Mouse (Mus musculus) cerebellum, adult 9-10 months (tissue): Measurements from ENCODE around the gene Rxrg.
A peak's percentile ranks its signal among the peaks of the same experiment; 100 is the strongest.

Experiments used
- DNase-seq: peaks from one replicate; pipeline ENCODE4 v3.0.0; 2022

The Rxrg gene

DNA sequence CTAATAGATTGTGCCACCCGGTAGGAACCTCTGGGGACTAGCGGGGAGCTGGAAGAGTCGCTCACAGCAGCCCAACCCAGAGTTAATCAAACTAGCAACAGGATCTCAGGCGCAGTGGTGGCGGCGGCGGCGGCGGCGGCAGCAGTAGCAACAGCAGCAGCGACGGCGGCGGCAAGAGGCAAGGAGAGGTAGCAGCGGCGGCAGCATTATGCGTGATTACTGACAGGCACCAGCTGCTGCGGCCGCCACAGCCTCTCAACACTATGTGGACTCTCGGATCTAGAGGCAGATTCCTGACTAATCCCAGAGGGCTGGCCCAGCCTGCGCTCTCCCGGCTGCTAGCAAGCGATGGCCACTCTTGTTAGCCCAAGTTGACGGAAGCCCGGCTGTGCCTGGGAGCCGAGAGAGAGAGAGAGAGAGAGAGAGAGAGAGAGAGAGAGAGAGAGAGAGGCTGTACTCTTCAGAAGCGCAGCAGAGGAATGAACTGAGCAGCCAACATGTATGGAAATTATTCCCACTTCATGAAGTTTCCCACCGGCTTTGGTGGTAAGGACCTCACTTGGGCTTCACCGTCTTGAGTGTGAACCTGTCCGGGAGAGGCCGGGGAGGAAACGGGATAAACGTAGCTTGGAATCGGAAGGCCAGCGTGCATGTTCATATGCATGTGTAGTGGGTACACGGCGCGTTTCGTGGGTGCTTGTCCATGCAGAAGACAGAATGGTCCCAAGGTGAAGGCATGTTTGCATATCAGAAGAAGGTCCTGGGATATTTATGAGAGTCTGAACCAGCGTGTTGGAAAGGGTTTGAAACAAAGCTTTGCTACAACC, at the start of gene Rxrg:
Rxrg (plus strand) TSS at position 130 of the 827 bp plus-strand sequence.
- DNase-seq, result no peak

DNA sequence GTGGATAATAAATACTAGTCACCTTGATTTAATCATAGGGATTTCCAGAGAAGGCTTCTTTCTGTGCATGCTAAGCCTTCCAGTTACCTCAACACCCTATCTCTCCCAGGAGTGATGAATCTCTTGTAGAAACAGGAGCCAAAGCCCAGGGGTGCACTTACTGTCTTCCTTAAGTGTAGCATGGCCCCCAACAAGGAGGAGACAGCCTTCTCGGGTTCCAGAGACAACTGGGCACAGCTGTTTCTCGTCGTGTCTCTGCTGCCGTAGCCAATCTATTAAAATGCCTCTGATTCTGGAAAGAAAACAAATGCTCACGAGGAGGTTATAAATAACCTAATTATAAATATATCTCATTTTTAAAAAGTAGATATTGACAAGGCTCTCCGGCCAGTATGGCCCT, 48.9 kb upstream of the Rxrg start:
- DNase-seq, result no peak

DNA sequence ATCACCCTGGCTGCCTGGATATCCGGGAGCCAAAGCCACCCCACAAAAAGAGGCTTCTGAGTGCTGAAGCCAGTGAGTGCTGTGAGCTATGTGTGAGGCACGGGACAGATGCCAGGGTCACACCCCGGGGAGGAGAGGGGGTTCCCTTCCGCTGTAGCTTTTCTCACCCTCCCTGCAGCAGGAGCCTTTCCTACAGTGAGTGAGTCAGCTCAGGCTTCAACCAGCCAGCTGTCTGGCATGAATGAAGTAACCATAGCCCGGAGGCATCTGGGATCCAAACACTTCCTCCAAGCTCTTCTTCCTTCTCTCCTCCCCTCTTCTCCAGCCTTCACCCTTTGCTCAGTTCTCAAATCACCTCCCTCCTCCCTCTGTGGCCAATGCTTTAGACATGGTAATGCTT, 46.6 kb upstream of the Rxrg start:
- DNase-seq, result no peak

DNA sequence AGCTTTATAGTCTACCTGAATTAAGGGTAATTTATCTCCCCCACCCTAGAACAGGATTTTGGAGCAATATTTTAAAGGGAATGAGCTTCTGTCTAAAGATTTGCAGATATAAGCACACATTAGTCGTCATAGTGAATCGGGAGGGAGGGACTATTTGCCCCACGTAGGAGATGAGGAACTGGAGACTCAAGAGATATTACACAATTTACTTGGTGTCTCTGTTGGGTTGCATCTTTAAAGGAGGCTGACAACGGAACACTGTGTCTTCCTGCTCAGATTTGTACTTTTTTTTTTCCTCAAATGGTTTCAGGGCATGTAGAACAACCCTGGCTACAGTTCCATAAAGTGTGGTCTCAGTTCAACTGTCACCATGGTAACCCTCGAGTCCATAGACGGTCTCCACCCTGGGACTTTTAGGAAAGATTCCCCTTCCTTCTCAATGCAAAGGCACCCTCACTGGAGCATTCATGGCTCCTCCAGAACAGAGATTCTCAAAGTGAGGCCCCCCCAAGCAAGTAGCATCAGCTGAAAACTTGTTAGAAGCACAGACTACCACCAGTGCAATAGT, 44.1 kb upstream of the Rxrg start:
- DNase-seq, result no peak

DNA sequence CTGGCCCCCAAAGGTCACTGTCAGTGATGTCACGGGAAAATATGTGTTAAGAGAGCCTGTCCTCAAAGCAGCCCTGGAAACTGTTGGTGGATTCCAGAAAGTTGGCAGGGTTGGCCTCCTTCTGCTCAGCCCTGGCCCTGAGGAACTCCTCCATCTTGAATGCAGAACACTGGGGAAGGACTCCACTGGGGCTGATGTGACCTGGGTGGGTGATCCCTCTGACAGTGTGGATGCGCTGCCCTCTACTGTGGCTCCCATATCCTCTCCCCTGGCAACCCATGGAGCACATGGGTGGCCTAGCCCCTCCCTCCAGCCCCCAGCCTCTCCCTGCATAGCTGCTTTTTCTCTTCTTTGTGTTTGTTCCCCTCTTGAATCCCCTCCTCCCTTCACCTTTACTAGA, 31.6 kb upstream of the Rxrg start:
- no peak for DNase-seq

DNA sequence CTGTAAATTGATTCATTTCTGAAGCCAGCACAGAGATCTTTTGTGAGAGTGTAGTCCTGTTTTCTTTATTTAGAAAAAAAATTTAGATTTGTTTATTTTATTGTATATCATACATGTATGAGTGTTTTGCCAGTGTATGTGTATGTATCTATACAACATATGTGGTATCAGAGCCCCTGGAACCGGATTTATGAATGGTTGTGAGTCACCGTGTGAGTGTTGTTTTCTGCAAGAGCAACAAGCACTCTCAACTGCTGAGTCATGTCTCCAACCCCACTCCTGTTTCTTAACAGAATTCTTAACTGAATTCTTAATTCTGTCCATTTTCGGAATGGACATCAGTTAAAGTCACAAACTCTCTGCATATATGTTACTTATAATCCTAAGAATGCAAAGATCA, 19.1 kb upstream of the Rxrg start:
- DNase-seq, result no peak

DNA sequence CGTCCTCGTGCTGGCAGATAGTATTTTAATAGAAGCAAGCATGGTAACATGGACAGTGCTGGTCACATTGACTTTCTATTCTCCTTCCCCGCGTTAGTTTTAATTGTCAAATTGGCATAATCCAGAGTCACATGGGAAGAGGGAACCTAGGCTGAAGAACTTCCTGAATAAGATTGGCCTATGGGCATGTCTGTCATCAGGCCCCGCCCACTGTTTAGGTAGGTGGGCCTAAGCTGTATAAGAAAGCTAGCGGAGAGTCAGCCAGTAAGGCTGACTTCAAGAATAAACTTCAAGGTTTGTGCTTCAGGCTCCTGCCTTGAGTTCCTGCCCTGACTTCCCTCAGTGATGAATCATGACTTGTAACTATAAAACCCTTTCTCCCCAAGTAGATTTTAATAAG, 15.0 kb upstream of the Rxrg start:
- DNase-seq, result no peak

DNA sequence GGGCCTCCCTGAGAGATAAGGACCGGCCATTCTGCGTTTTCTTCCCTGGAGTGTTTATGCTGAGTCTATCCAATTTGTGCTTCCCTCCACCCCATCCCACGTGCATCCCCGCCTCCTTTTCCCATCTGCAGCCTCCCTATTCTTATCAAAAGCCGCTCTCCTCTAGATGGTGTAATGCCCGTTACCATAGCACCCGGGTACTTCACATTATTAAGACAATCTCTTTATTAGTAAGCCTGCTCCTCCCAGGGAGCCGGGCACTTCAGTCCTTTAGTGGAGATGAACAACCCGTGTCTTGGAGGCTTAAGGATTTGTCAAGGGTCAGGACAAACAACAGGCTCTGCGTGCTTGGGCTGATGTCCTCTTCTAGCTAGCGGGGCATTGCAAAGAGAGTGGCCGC, 14.3 kb upstream of the Rxrg start:
- DNase-seq, result no peak

DNA sequence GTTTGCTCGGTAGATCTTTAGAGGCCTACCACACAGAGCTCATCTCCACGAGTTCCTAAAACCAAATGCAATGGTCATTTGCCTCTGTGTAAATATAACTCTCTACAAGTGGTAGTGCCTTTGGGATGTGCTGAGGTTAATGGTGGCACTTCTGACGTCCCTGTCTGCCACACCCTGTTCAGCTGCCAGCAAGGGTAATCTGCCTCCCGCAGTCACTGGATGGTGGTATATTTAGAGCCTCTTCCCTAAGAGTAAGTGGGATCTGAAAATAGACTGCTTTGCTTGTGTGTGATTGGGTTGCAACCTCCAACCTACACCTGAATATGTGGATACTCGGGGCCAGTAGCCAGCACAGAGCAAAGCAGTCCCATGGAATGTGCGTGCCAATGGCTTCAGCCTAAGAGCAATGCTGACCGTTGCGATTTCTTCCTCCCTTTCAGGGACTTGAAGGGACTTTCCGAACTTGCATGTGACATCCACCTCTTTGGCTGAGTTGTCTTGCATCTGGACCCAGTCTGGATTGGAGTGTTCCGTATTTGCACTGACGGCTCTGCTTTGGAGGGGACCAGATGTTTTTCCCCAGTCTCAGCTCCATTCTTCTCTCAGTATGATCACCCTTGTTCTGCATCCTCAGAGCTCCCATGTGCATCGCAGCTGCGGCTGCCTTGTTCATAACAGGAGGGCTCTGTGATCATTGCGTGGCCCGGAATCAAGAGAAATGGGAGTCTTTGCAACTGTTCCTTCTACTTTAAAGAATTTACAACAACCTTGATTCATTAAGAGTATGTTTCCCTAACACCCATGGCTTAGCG, 9.2 kb upstream of the Rxrg start:
- DNase-seq, result no peak

DNA sequence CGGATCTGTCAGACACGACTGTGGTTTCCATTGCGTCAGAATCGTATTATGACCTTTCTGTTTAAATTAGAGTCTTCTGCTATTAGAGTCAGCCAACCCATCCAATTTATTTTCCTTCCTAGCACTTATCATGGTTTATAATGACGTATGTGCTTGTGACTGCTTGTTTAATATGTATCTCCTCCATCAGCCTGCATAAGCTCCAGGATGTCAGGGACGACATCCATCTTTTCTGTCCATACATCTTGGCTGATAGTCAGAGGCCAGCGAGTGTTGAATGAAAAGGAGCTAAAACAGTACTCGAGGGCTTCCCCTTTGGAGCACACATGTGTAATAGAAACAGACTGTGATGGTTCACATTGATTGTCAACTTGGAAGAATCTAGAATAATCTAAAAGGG, 6.0 kb upstream of the Rxrg start:
- no peak for DNase-seq

DNA sequence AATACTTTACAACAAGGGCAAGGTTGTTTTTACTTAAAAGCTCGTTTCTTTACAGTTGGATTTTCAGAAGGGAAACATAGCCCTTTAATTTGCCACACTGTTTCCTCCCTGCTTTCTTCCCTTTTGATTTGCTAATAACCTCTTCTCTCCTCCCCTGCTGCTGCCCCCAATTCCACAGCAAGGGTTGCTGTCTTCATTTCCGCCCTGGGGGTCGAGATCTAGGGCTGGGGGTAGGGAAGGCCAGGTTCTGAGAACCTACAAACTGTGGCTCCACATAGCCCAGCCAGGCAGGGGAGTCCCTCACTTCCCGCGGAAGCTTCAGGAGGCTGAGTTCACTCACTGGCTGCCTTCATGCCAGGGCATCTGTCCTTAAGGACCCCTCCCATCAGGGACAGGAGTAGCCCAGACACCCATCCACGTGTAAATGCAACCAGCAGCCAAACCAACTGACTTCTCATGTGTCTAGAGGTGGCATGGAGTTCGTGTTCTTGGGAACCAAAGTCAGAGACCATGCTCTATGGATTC, 1.1 kb downstream of the Rxrg start:
- DNase-seq, result no peak

DNA sequence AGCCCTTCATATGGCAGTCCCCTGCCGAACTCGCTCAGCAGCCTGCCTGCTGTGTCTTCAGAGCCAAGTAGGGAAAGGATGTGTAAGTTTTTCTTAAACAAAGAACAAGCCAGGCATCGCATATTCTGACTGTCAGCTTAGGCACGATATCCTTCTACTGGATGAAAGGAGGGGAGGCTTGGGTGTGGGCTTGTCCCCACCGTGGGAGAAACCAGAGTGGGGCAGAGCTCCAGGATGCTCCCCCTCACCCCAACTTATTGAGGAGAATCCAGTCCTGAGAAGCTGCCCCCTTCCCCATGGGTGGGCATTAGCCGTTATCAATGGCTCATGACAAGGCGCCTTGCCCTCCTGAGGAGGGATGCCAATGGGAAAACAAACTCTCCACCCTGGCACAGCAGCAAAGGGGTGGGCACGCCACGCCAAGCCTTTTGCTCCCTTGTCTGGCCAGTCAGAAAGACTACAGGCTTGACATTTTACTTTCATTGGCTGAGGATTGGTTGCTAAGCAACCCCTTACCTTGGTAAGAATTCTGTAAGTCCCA, 10.1 kb downstream of the Rxrg start:
- DNase-seq, result no peak

DNA sequence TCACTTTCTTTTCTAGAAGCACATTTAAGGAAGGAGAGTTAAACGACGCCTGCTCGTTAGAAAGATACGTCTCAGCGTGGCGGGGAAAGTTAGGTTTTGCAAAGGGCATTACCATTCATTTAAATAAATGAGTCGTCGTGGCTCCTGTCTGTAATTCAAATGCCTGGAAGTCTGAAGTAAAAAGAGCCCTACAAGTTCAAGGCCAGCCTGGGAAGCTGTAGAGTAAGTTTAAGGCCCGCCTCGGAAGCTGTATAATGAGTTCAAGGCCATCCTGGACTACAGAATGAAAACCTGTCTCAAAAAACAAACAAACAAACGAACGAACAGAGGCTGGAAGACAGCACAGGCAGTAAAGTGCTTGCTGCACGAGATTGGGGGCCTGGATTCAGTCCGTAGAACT, 18.9 kb downstream of the Rxrg start:
- no peak for DNase-seq

DNA sequence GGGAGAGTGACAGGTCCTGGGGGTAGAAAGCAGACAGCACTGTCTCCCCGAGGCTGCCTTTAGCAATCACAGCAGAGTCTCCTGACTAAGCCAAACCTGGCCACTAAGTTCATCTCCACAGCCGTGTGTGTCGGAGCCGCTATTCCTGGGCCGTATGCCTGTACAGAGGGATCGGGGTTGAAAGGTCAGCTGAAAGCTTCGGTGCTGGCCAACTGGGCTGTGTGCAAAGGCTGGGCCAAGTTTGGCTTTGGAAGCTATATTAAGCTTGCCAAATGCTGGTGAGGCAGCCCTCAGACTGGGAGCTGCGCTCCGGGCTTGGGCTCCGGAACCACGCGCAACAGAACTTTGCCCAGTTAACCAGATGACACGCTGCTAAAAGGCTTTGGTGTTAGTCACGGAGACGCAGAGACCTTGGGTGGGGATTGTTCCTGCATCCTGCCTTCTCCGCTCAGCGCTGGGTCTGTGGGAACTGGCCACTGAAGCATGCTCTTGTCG, 19.9 kb downstream of the Rxrg start:
- DNase-seq, result no peak

DNA sequence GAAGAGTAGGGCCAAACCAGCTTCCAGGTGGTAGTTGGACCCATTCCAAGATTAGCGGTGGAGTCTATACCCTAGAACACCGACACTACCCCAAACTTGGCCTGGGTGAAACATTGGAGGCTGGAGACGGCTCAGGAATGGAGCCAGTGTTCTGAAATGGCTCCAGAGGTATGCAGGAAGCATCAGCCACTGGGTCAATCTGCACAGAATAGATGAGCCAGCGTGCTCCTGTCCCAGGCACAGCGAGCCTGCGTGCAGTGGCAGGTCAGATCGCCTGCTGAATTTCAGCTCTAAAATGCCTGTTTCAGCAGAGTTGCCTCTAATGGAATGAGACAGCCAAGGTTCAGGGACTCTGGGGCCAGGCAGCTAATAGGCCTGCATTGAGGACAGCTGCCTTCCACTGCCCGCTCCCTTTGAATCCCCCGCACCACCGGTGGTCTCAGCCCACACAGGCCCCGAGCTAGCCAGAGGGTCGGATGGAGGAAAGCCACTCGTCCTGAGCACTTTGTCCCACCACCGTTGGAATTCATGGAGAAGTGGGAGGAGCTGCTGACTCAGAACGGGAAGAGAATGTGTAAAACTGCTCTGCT, 22.1 kb downstream of the Rxrg start:
- DNase-seq, result no peak

DNA sequence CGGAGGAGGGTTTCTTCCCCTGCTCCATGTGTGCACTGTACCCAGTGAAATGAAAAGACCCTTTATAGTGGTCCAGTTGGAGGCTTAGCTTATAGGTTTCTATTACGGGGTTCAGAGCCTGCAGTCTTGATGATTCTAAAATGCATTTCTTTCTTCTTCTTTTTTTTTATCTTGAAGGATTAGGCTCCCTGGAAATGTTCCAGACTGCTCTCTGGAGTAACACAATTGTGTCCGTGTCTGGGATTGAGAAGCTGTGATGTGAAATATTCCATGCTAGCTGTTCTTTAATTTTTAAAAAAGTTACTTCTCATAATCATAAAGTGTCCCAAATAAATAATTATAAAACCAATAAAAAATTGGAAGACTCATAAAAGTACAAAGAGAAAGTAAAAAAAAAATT, 26.9 kb downstream of the Rxrg start:
- no peak for DNase-seq

DNA sequence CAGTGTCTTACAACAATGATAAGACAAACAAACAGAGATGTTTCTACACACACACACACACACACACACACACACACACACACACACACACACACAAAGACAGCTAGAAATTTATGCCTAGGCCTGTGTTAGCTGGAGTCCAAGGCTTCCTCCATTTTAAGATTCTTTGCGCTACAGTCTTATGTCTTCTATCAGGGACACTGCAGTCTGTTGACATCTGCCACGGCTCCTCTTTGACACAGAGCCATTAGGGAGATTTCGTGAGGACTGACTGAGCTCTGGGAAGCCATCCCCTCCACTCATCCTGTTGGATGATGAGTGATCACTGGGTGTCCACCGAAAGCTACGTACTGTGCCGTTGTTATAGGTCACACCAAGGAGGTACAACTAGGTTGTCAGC, 33.6 kb downstream of the Rxrg start:
- no peak for DNase-seq

DNA sequence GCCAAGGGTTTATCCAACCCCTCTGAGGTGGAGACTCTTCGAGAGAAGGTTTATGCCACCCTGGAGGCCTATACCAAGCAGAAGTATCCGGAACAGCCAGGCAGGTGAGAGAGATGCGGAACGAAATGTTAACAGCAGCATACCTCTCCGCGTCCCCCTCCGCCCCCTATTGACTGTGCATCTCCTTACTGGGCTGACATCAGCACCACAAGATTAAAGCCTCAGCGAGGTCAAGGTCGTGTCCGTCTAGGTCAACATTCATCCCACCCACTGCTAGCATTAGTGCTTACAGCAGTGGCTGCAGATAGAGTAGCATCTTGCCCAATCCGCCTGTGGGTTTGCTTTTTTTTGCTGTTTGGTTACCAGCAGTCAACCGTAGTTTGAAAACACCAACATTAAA, 37.5 kb downstream of the Rxrg start:
- no peak for DNase-seq

DNA sequence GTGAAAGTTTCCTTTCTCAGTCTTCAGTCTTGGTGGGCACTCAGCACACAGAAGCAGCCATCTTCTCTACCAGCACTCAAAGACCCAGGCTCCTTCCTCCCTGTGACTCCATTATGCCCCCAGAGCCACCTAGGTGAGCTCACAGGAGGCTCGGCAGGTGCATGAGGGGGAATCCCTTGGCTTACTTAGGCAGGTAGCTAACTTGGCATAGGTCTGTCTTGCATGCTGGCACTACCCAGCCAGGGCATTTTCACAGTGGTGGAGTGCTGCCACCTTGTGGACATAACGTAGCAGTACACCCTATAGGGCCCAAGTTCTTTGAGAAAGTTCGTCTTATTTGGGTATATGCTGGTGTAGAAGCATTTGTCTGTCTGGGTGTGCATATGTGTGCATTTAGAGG, 38.8 kb downstream of the Rxrg start:
- DNase-seq, result peak; percentile 49

DNA sequence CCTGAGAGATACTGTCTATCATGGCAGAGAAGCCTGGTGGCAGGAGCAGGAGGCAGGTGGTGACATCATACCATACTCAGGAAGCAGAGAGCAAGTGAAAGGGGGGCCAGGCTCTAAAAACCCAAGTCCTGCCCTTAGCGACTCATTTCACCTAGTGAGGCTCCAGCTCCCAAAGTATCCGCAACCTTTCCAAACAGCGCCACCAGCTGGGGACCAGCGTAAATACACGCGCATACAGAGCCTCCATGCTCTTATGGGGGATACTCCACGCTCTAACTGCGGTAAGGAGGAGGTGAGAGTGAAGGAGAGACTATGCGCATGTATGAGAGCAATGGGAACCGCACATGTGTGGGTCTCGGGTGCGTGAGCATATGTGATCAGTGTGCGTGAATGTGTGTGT, 39.9 kb downstream of the Rxrg start:
- no peak for DNase-seq

DNA sequence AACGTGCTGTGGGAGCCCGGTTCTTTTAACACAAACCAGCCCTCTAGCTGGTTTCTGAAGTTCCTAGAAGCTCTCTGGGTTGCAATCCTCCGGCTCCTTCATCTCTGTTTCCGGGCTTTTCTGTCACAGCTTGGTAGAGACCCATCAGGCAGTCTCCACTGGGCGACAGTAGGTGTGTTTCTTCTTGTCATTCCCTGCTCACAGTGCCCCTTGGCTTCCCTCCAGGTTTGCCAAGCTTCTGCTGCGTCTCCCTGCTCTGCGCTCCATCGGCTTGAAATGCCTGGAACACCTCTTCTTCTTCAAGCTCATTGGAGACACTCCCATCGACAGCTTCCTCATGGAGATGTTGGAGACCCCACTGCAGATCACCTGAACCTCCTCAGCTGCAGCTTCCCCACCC, 40.7 kb downstream of the Rxrg start:
- no peak for DNase-seq

DNA sequence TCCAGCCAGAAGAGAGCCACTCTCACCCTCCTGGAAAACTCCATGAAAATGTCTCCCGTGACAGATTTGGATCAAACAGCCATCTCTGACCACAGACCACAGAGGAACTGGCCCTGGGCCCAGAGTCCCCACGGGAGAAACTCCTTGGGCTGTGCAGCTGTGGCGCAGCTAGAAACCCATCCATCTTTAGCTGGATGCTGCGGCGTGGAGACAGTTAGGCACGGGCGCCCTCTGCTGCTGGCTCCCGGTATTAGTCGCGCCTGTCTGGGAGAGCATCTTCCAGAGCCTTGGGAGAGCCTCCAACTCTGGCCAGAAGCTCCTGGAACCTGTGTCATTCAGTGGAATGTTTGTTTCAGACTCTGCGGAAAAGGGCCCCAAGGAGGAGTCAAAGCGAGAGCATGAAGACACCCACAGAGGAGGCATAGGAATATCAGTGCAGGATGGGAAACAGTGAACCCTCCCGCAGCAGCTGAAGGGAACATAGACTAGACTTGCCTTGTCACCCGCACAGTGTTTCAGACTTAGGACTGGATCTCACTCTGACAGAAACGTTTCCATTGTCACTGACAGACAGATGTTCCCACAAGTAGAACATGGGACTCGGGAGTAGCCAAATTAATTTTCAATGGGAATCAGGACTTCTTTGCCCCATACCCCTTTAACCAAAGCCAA, 46.8 kb downstream of the Rxrg start:
- DNase-seq, result peak; percentile 72
